Mouse (Mus musculus) brain, embryonic 14.5 days (tissue): ENCODE measurements around the gene Trio.

Experiments
- CTCF ChIP-seq: fragments of 200-500 bp; IDR thresholded peaks from 2 replicates; pipeline ENCODE4 v1.5.1; 2012; ENCODE audit warnings: inconsistent platforms, mild to moderate bottlenecking, moderate library complexity, borderline replicate concordance; ENCODE audit not compliant: insufficient read depth, insufficient read length; ENCODE audit errors: extremely low read depth
- POLR2A ChIP-seq: fragments of 200-500 bp; IDR thresholded peaks from 2 replicates; pipeline ENCODE4 v1.6.1; 2012; ENCODE audit warnings: mild to moderate bottlenecking, inconsistent platforms, borderline replicate concordance; ENCODE audit not compliant: poor library complexity, insufficient read depth, insufficient read length, severe bottlenecking; ENCODE audit errors: extremely low read depth

GRCm38 (mm10) chr15:27715331-27715730 lies 310.3 kb downstream of the Trio start:
- peak; percentile 38; the same call in 1 of the 2 replicates for TF ChIP-seq CTCF
- TF ChIP-seq POLR2A, result no peak
